Mouse (Mus musculus): ENCODE results near the gene Alpl. TPM values are rescaled to one million over a fixed set of nuclear protein-coding genes. Genes with fewer than 3 reads are reported as not detected.

Gene Alpl
- polyA plus RNA-seq, 1 experiment, result 0.07 TPM

DNA sequence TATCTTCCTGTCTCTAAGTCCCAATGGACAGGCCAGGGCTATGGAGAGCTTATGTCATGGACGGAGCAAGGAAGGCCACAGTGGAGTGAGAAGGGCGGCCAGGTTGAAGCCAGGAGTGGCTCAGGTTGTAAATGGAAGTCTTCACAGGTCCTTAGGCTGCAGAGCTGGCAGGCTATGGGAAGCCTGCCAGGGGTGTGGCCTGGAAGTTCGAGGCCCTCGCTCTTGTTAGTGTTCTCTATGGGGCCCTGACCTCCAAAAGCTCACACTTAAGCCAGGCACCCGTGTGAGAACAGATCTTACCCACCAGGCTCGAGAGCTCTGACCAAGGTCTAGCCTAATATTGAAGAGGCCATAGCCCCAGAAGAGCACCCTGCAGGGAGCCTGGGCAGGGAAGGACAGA lies 9.7 kb downstream of the Alpl start:
- Histone ChIP-seq H3K4me3 (no peak overlapping the region), H3K4me2 (ENCODE audit: low read depth) (no peak overlapping the region), H3K27me3 (ENCODE audit: control insufficient read depth, insufficient read depth, insufficient read length) (no peaks in the 10 kb centered on the region), H3ac (ENCODE audit: control insufficient read depth, insufficient read length) (no peak overlapping the region), H3K79me2 (ENCODE audit: control insufficient read depth, insufficient read depth) (no peaks in the 10 kb centered on the region), H3K36me3 (ENCODE audit: control insufficient read depth, insufficient read depth) (no peaks in the 10 kb centered on the region)
- TF ChIP-seq POLR2A (IDR thresholded peaks at IDR 0.05; ENCODE audit: insufficient read length, low read depth) (no peak), TCF12 (IDR thresholded peaks at IDR 0.05; ENCODE audit: insufficient read depth, poor library complexity, severe bottlenecking) (no peak), USF1 (IDR thresholded peaks at IDR 0.05; ENCODE audit: low read depth) (no peak), REST (IDR thresholded peaks at IDR 0.05; ENCODE audit: insufficient read depth, insufficient read length) (no peak), MAX (IDR thresholded peaks at IDR 0.05; ENCODE audit: low read depth) (no peak), MYOD1 (IDR thresholded peaks at IDR 0.05; ENCODE audit: control insufficient read depth in 1 of 3, insufficient read length in 2 of 3, low read depth in 2 of 3) (no peak), E2F4 (IDR thresholded peaks at IDR 0.05; ENCODE audit: insufficient read depth) (no peak), MYOG (IDR thresholded peaks at IDR 0.05; ENCODE audit: control insufficient read depth in 1 of 3, insufficient read depth in 1 of 3, insufficient read length in 2 of 3, low read depth in 2 of 3) (no peak), TCF3 (IDR thresholded peaks at IDR 0.05; ENCODE audit: insufficient read length, low read depth) (no peak), CEBPB (IDR thresholded peaks at IDR 0.05; ENCODE audit: insufficient read depth, poor library complexity, severe bottlenecking) (no peak), POLR2AphosphoS2 (IDR thresholded peaks at IDR 0.05; ENCODE audit: insufficient read length, low read depth) (no peak), SRF (IDR thresholded peaks at IDR 0.05; ENCODE audit: control insufficient read depth, insufficient read length, low read depth) (no peak)

DNA sequence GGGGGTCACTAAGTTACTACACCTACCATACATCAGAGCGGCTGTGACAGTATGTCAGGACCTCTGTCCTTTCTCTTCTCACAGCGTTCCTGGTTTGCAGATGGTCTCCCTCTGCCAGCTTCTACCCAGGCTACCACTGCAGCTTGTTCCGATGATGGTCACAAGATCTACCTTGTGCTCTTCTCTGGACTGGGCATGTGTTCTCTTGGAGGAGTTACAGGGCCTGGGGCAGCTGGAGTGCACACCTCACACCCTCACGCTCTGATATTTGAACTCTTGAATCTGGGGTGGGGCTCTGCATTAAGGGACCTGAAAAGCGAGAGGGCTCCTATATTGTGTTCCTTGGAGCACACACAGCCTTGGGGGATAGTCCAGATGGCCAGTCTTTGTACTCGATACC lies 10.9 kb downstream of the Alpl start:
- H3K27me3 ChIP-seq (ENCODE audit: control insufficient read depth, insufficient read depth, insufficient read length), result no peaks in the 10 kb centered on the region
- no peak overlapping the region for H3K4me2 ChIP-seq (ENCODE audit: low read depth)
- H3ac ChIP-seq (ENCODE audit: control insufficient read depth, insufficient read length), result no peak overlapping the region
- H3K79me2 ChIP-seq (ENCODE audit: control insufficient read depth, insufficient read depth), result no peaks in the 10 kb centered on the region
- TF ChIP-seq USF1 (IDR thresholded peaks at IDR 0.05; ENCODE audit: low read depth) (no peak), REST (IDR thresholded peaks at IDR 0.05; ENCODE audit: insufficient read depth, insufficient read length) (no peak), MAX (IDR thresholded peaks at IDR 0.05; ENCODE audit: low read depth) (no peak), E2F4 (IDR thresholded peaks at IDR 0.05; ENCODE audit: insufficient read depth) (no peak), CEBPB (IDR thresholded peaks at IDR 0.05; ENCODE audit: insufficient read depth, poor library complexity, severe bottlenecking) (no peak), POLR2A (IDR thresholded peaks at IDR 0.05; ENCODE audit: insufficient read length, low read depth) (no peak), TCF12 (IDR thresholded peaks at IDR 0.05; ENCODE audit: insufficient read depth, poor library complexity, severe bottlenecking) (no peak), SRF (IDR thresholded peaks at IDR 0.05; ENCODE audit: control insufficient read depth, insufficient read length, low read depth) (no peak), MYOD1 (IDR thresholded peaks at IDR 0.05; ENCODE audit: control insufficient read depth in 1 of 3, insufficient read length in 2 of 3, low read depth in 2 of 3) (no peak), MYOG (IDR thresholded peaks at IDR 0.05; ENCODE audit: control insufficient read depth in 1 of 3, insufficient read depth in 1 of 3, insufficient read length in 2 of 3, low read depth in 2 of 3) (no peak), POLR2AphosphoS2 (IDR thresholded peaks at IDR 0.05; ENCODE audit: insufficient read length, low read depth) (no peak), TCF3 (IDR thresholded peaks at IDR 0.05; ENCODE audit: insufficient read length, low read depth) (no peak)
- H3K4me3 ChIP-seq, result no peak overlapping the region
- no peaks in the 10 kb centered on the region for H3K36me3 ChIP-seq (ENCODE audit: control insufficient read depth, insufficient read depth)

DNA sequence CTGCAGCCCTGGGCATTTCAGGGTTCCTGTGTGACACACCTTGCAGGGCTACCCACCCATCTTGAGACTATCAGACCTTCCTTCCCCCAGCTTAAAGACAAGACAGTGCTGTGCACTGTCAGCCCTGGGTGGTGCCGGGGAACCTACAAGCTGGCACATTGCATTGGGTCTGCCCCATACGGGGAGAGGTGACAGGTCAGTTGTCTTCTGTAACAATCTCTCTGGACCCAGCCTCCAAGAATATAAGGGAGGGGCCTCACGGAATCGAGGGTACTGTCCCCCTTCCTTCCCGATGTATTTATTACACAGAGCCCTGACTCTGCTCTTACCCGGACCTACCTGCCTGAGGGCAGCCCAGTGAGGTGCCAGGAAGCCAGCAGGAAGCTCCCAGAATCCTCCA lies 11.4 kb downstream of the Alpl start:
- TF ChIP-seq MYOD1 (IDR thresholded peaks at IDR 0.05; ENCODE audit: control insufficient read depth in 1 of 3, insufficient read length in 2 of 3, low read depth in 2 of 3) (no peak), E2F4 (IDR thresholded peaks at IDR 0.05; ENCODE audit: insufficient read depth) (no peak), CEBPB (IDR thresholded peaks at IDR 0.05; ENCODE audit: insufficient read depth, poor library complexity, severe bottlenecking) (no peak), POLR2A (IDR thresholded peaks at IDR 0.05; ENCODE audit: insufficient read length, low read depth) (no peak)
- no peak overlapping the region for H3K4me2 ChIP-seq (ENCODE audit: low read depth)
- H3K27me3 ChIP-seq (ENCODE audit: control insufficient read depth, insufficient read depth, insufficient read length), result no peaks in the 10 kb centered on the region
- H3K79me2 ChIP-seq (ENCODE audit: control insufficient read depth, insufficient read depth), result no peaks in the 10 kb centered on the region
- H3K4me3 ChIP-seq, result no peak overlapping the region
- H3K36me3 ChIP-seq (ENCODE audit: control insufficient read depth, insufficient read depth), result no peaks in the 10 kb centered on the region
- no peak overlapping the region for H3ac ChIP-seq (ENCODE audit: control insufficient read depth, insufficient read length)

DNA sequence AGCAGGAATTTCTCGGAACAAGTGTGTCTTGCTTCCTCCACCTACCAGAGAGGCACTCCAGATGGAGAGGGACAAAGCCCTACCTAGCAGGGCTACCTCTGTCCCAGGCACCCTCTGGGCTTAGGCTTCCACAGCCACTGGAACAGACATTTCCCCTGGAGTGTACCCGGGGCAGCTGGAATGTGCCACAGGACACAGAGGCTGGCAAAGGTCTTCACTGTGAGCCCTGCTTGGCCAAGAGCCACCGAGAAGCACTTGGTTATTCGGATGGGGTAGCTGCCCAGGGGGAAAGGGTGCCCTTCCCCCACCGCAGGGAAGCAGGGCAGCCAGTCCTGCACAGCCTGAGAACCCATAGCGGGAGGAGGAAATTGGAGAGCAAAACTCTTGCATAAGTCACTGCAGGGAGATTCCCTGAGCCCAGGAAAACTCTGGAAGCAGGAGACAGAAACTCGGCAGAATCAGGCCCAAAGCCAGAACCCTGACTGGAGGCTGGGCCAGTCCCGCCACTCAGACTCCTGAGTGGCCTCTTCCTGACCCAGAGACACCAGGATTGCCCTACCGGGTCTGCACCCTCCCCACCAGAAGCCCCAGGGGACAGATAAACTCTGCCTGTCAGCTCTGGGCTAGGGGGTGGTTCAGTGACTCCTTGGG lies 12.5 kb downstream of the Alpl start:
- H3K4me3 ChIP-seq, result no peak overlapping the region
- H3K4me2 ChIP-seq (ENCODE audit: low read depth), result no peak overlapping the region
- no peaks in the 10 kb centered on the region for H3K79me2 ChIP-seq (ENCODE audit: control insufficient read depth, insufficient read depth)
- H3K36me3 ChIP-seq (ENCODE audit: control insufficient read depth, insufficient read depth), result no peaks in the 10 kb centered on the region
- H3K27me3 ChIP-seq (ENCODE audit: control insufficient read depth, insufficient read depth, insufficient read length), result peaks cover 4% of the 10 kb centered on the region
- H3ac ChIP-seq (ENCODE audit: control insufficient read depth, insufficient read length), result no peak overlapping the region
- TF ChIP-seq POLR2AphosphoS2 (IDR thresholded peaks at IDR 0.05; ENCODE audit: insufficient read length, low read depth), result no peak
- no peak for TF ChIP-seq REST (IDR thresholded peaks at IDR 0.05; ENCODE audit: insufficient read depth, insufficient read length)
- TF ChIP-seq MYOD1 (IDR thresholded peaks at IDR 0.05; ENCODE audit: control insufficient read depth in 1 of 3, insufficient read length in 2 of 3, low read depth in 2 of 3), result no peak
- no peak for TF ChIP-seq MAX (IDR thresholded peaks at IDR 0.05; ENCODE audit: low read depth)
- TF ChIP-seq CEBPB (IDR thresholded peaks at IDR 0.05; ENCODE audit: insufficient read depth, poor library complexity, severe bottlenecking), result no peak

DNA sequence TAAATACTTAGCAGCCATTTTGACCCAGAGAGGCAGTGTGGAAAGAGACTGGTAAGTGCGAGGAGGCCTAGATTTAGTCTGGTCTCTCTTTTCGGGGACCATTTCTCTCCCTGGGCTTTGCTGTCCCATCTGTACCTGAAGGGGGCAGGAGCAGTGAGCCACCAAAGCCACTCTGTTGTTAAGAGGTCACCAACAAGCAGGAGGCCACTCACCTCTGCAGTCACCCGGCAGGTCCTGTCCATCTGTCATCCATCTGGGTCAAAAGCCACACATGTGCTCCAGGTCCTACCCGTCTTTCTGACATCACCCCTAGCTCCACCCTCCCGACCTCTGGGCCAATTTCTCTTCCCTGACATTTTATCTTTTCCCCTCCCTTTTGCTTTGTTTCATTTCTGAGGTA lies 14.2 kb downstream of the Alpl start:
- Histone ChIP-seq H3K4me2 (ENCODE audit: low read depth) (no peak overlapping the region), H3K36me3 (ENCODE audit: control insufficient read depth, insufficient read depth) (no peaks in the 10 kb centered on the region), H3K27me3 (ENCODE audit: control insufficient read depth, insufficient read depth, insufficient read length) (peaks cover 9% of the 10 kb centered on the region), H3ac (ENCODE audit: control insufficient read depth, insufficient read length) (no peak overlapping the region), H3K4me3 (no peak overlapping the region), H3K79me2 (ENCODE audit: control insufficient read depth, insufficient read depth) (no peaks in the 10 kb centered on the region)
- TF ChIP-seq USF1 (IDR thresholded peaks at IDR 0.05; ENCODE audit: low read depth) (no peak), SRF (IDR thresholded peaks at IDR 0.05; ENCODE audit: control insufficient read depth, insufficient read length, low read depth) (no peak), REST (IDR thresholded peaks at IDR 0.05; ENCODE audit: insufficient read depth, insufficient read length) (no peak), TCF3 (IDR thresholded peaks at IDR 0.05; ENCODE audit: insufficient read length, low read depth) (no peak), MYOD1 (IDR thresholded peaks at IDR 0.05; ENCODE audit: control insufficient read depth in 1 of 3, insufficient read length in 2 of 3, low read depth in 2 of 3) (no peak), E2F4 (IDR thresholded peaks at IDR 0.05; ENCODE audit: insufficient read depth) (no peak), TCF12 (IDR thresholded peaks at IDR 0.05; ENCODE audit: insufficient read depth, poor library complexity, severe bottlenecking) (no peak), POLR2A (IDR thresholded peaks at IDR 0.05; ENCODE audit: insufficient read length, low read depth) (no peak), MAX (IDR thresholded peaks at IDR 0.05; ENCODE audit: low read depth) (no peak), CEBPB (IDR thresholded peaks at IDR 0.05; ENCODE audit: insufficient read depth, poor library complexity, severe bottlenecking) (no peak)

All from myocyte (in vitro differentiated cells).